Mouse (Mus musculus) midbrain, embryonic 12.5 days (tissue): Measurements from ENCODE around the gene Gm20388. TPM values are rescaled to one million over a fixed set of nuclear protein-coding genes. Genes with fewer than 3 reads are reported as not detected.

ENCODE experiments used
- ATAC-seq: fragments of 200-750 bp; cut with Nextera tagmentation; 2 replicates; pipeline ENCODE4 v1.8.0; 2017; ENCODE audit warnings: low read depth, moderate TSS enrichment, moderate library complexity; ENCODE audit not compliant: low FRiP score
- H3K27ac ChIP-seq: fragments of 300-500 bp; sonication (generic); replicated peaks from 2 replicates; pipeline ENCODE4 v1.5.1; 2016; ENCODE audit warnings: mild to moderate bottlenecking
- H3K27me3 ChIP-seq: fragments of 300-500 bp; sonication (generic); 2 replicates; pipeline ENCODE4 v1.6.1; 2016; ENCODE audit warnings: mild to moderate bottlenecking
- H3K36me3 ChIP-seq: fragments of 300-500 bp; sonication (generic); 2 replicates; pipeline ENCODE4 v1.6.1; 2016
- H3K4me1 ChIP-seq: fragments of 300-500 bp; sonication (generic); 2 replicates; pipeline ENCODE4 v1.6.1; 2016
- H3K4me2 ChIP-seq: fragments of 300-500 bp; sonication (generic); replicated peaks from 2 replicates; pipeline ENCODE4 v1.6.1; 2016; ENCODE audit warnings: mild to moderate bottlenecking, moderate library complexity
- H3K4me3 ChIP-seq: fragments of 300-500 bp; sonication (generic); 2 replicates; pipeline ENCODE4 v1.5.1; 2016; ENCODE audit warnings: mild to moderate bottlenecking
- H3K9ac ChIP-seq: fragments of 300-500 bp; sonication (generic); replicated peaks from 2 replicates; pipeline ENCODE4 v1.6.1; 2016; ENCODE audit warnings: mild to moderate bottlenecking, moderate library complexity
- H3K9me3 ChIP-seq: fragments of 300-500 bp; sonication (generic); 2 replicates; pipeline ENCODE4 v1.6.1; 2016; ENCODE audit warnings: mild to moderate bottlenecking
- WGBS: fragments of 180-500 bp; shearing (Covaris S2); methylation state at CpG from one replicate; pipeline ENCODE4 v1.1.7; 2016; 5-methylcytosine and 5-hydroxymethylcytosine counted together
- polyA plus RNA-seq: library from polyadenylated mRNA; unstranded; fragments of >200 nt; fragmentation: Nextera tagmentation; extraction: Ambion mirVana; gene quantifications from 2 replicates; pipeline ENCODE4 v1.2.1, GENCODE M21; 2016

Gene Gm20388
- polyA plus RNA-seq, 1 experiment from 2014 or later = not detected

DNA sequence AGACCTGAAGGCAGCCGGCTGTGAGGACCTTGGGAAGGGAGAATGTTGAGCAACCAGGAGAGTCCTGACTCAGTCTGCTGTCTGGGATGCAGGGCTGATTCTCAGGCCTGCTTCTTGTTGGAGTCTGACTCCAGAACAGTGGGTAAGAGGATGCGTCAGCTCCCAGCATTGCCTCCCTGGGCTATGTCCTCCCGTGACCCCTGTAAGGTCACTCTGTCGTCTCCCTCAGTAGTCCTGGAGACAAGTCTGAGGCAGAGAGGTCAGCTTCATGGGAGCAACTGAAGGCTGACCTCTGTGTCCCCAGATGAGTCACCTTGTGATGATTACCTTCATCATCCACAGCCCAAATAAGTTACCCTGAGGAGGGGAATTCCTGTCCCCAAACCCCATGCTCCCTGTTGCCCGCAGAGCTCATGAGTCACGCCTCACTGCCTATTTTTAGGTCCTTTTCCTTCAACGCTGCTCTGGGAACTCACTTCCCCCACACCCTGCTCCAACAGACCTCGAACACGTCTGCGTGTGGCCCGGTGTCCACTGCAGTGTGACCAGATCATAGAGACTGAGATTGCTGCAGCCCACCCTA is 2234.2 kb downstream of the Gm20388 start:
- H3K27ac ChIP-seq = no peak overlapping the region
- H3K9me3 ChIP-seq = no peaks in the 10 kb centered on the region
- no peak overlapping the region for H3K4me3 ChIP-seq
- H3K4me1 ChIP-seq = 0 out of 2 replicates have a peak, but pooled peaks cover 2% of the 10 kb centered on the region
- WGBS = 65% methylated on average over 11 of the region's 11 CpGs
- ATAC-seq = no peak
- no peak overlapping the region for H3K9ac ChIP-seq
- no peak overlapping the region for H3K4me2 ChIP-seq
- H3K36me3 ChIP-seq = no peaks in the 10 kb centered on the region
- no peaks in the 10 kb centered on the region for H3K27me3 ChIP-seq

- Histone ChIP-seq H3K4me3 (no peak overlapping the region), H3K9me3 (no peaks in the 10 kb centered on the region), H3K4me1 (0 out of 2 replicates have a peak, but pooled peaks cover 2% of the 10 kb centered on the region), H3K9ac (no peak overlapping the region), H3K27me3 (no peaks in the 10 kb centered on the region), H3K36me3 (no peaks in the 10 kb centered on the region), H3K27ac (no peak overlapping the region), H3K4me2 (no peak overlapping the region)
- 83% methylated on average over 4 of the region's 4 CpGs for WGBS
- no peak for ATAC-seq
Observed at GRCm38 (mm10) chr8:122149045-122149444, 2238.4 kb downstream of the Gm20388 start.

DNA sequence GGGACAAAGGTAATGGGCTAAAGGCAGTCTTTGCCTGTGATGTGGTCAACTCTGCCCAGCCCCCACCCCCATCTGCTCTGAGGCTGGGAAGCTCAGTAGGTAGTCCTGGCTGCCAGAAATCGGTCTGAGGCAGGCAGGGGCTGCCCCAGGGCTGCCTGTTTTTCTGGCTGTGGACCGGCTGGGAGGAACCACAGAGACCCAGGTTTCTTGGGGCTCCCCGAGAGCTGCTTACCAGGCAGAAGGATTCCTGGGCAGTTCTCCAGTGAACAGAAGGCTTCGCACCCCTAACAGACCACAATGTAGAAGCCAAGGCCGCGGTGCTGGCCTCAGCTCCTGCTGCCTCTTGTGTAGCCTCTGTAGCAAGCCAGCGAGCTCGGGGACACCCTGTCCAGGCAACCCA is 2239.0 kb downstream of the Gm20388 start:
- Histone ChIP-seq H3K27me3 (no peaks in the 10 kb centered on the region), H3K36me3 (no peaks in the 10 kb centered on the region), H3K27ac (no peak overlapping the region), H3K4me3 (no peak overlapping the region), H3K9me3 (no peaks in the 10 kb centered on the region), H3K4me1 (0 out of 2 replicates have a peak, but pooled peaks cover 2% of the 10 kb centered on the region), H3K4me2 (no peak overlapping the region), H3K9ac (no peak overlapping the region)
- no peak for ATAC-seq
- 90% methylated on average over 8 of the region's 8 CpGs for WGBS

GRCm38 (mm10) chr8:122151541-122151940 is 2240.9 kb downstream of the Gm20388 start:
- Histone ChIP-seq H3K27ac (no peak overlapping the region), H3K27me3 (no peaks in the 10 kb centered on the region), H3K9me3 (no peaks in the 10 kb centered on the region), H3K4me1 (peaks cover 8% of the 10 kb centered on the region; the same call in 1 of the 2 replicates), H3K9ac (no peak overlapping the region), H3K4me2 (no peak overlapping the region), H3K36me3 (no peaks in the 10 kb centered on the region), H3K4me3 (no peak overlapping the region)
- 89% methylated on average over 3 of the region's 3 CpGs for WGBS
- no peak for ATAC-seq

GRCm38 (mm10) chr8:122155082-122155643 is 2244.5 kb downstream of the Gm20388 start:
- H3K9ac ChIP-seq = no peak overlapping the region
- H3K27ac ChIP-seq = no peak overlapping the region
- no peaks in the 10 kb centered on the region for H3K9me3 ChIP-seq
- no peaks in the 10 kb centered on the region for H3K27me3 ChIP-seq
- H3K4me1 ChIP-seq = peaks cover 6% of the 10 kb centered on the region; the same call in 1 of the 2 replicates
- no peaks in the 10 kb centered on the region for H3K36me3 ChIP-seq
- no peak overlapping the region for H3K4me3 ChIP-seq
- 31% methylated on average over 10 of the region's 10 CpGs for WGBS
- no peak for ATAC-seq
- no peak overlapping the region for H3K4me2 ChIP-seq

- no peak overlapping the region for H3K4me3 ChIP-seq
- no peak overlapping the region for H3K27ac ChIP-seq
- H3K27me3 ChIP-seq = no peaks in the 10 kb centered on the region
Observed at GRCm38 (mm10) chr8:122155964-122156363, 2245.3 kb downstream of the Gm20388 start.

DNA sequence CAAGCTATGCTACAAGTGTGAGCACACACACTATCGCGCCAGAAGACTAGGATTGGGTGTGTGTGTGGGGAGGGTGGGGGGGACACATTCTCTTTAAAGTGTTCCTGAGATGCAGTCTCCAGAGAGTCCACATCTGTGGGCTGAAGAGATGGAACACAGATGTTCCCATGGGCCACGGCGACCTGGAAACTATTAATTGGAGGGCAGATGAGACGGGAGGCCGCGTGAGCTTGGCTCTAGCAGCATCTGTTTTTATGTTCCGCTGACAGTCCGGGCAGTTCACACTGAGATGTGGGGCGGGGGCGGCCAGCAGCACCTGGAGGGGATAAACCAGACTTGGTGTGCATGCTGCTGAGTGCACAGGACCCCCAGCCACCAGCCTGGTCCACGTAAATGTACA is 2247.0 kb downstream of the Gm20388 start:
- H3K36me3 ChIP-seq = no peaks in the 10 kb centered on the region
- 78% methylated on average over 12 of the region's 12 CpGs for WGBS
- peaks cover 6% of the 10 kb centered on the region; the same call in 1 of the 2 replicates for H3K4me1 ChIP-seq
- no peaks in the 10 kb centered on the region for H3K9me3 ChIP-seq
- no peak for ATAC-seq
- no peak overlapping the region for H3K27ac ChIP-seq
- no peak overlapping the region for H3K4me2 ChIP-seq
- H3K9ac ChIP-seq = no peak overlapping the region
- H3K4me3 ChIP-seq = no peak overlapping the region
- no peaks in the 10 kb centered on the region for H3K27me3 ChIP-seq

More at GRCm38 (mm10) chr8:122155964-122156363, 2245.3 kb downstream of the Gm20388 start:
- Histone ChIP-seq H3K4me2 (no peak overlapping the region), H3K9me3 (no peaks in the 10 kb centered on the region), H3K4me1 (peaks cover 6% of the 10 kb centered on the region; the same call in 1 of the 2 replicates), H3K9ac (no peak overlapping the region), H3K36me3 (no peaks in the 10 kb centered on the region)
- no peak for ATAC-seq
- WGBS = 94% methylated on average over 9 of the region's 9 CpGs

DNA sequence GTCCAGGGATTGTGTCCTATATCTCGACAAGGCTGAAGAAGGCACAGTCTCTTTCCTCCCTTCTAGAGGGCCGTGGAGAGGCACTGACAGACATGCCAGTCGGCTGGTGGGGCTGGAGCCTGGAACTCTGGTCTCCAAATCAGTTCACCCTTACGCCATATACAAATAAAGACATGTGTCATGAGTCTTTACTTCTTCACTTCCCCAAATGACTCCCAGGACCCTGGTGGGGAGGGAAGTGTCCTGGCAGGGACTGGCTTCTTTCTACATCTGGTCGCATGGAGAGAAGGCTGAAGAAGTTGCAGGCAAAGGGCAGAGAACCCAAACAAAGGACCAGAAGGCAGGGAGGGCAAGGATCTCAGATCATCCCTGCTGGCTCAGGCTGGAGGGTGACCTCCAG is 2249.5 kb downstream of the Gm20388 start:
- no peaks in the 10 kb centered on the region for H3K9me3 ChIP-seq
- H3K4me2 ChIP-seq = no peak overlapping the region
- no peak for ATAC-seq
- H3K9ac ChIP-seq = no peak overlapping the region
- no peak overlapping the region for H3K27ac ChIP-seq
- H3K4me1 ChIP-seq = peaks cover 3% of the 10 kb centered on the region; the same call in 1 of the 2 replicates
- WGBS = 82% methylated on average over 5 of the region's 5 CpGs
- H3K27me3 ChIP-seq = no peaks in the 10 kb centered on the region
- no peak overlapping the region for H3K4me3 ChIP-seq
- no peaks in the 10 kb centered on the region for H3K36me3 ChIP-seq

GRCm38 (mm10) chr8:122162992-122163391 is 2252.4 kb downstream of the Gm20388 start:
- H3K9me3 ChIP-seq = no peaks in the 10 kb centered on the region
- no peak overlapping the region for H3K4me3 ChIP-seq
- no peaks in the 10 kb centered on the region for H3K4me1 ChIP-seq
- H3K4me2 ChIP-seq = no peak overlapping the region
- no peak for ATAC-seq
- no peak overlapping the region for H3K27ac ChIP-seq
- WGBS = 42% methylated on average over 8 of the region's 8 CpGs
- H3K36me3 ChIP-seq = no peaks in the 10 kb centered on the region
- H3K9ac ChIP-seq = no peak overlapping the region
- no peaks in the 10 kb centered on the region for H3K27me3 ChIP-seq

- 72% methylated on average over 14 of the region's 14 CpGs for WGBS
- Histone ChIP-seq H3K36me3 (no peaks in the 10 kb centered on the region), H3K4me1 (no peaks in the 10 kb centered on the region), H3K27me3 (no peaks in the 10 kb centered on the region), H3K9ac (no peak overlapping the region), H3K4me2 (no peak overlapping the region), H3K4me3 (no peak overlapping the region), H3K27ac (no peak overlapping the region), H3K9me3 (no peaks in the 10 kb centered on the region)
- no peak for ATAC-seq
Observed at GRCm38 (mm10) chr8:122167204-122167860, 2256.7 kb downstream of the Gm20388 start.

- H3K4me1 ChIP-seq = no peaks in the 10 kb centered on the region
- H3K9ac ChIP-seq = no peak overlapping the region
- H3K4me2 ChIP-seq = no peak overlapping the region
- 87% methylated on average over 2 of the region's 2 CpGs for WGBS
- H3K27ac ChIP-seq = no peak overlapping the region
- no peak for ATAC-seq
- H3K27me3 ChIP-seq = no peaks in the 10 kb centered on the region
- H3K4me3 ChIP-seq = no peak overlapping the region
- no peaks in the 10 kb centered on the region for H3K36me3 ChIP-seq
- H3K9me3 ChIP-seq = no peaks in the 10 kb centered on the region
Observed at GRCm38 (mm10) chr8:122169446-122169845, 2258.8 kb downstream of the Gm20388 start.

DNA sequence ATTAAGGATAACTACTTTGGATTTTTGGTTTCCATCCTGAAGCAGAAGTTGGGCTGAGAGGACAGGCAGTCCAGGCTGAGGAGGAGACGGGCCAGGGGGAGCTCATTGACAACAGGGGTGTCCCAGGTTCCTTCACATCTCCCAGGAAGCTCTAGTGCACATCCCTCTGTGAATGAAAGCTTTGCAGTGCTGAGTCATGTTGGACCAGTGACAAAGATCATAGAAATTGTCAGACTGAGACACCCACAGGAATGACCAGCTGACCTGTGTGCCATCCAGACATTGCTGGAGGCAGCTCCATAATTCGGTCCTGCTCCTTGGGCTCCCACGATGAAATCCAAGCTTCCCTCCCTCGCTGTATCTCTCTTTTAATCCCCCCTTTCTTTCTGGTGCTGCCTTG is 2261.2 kb downstream of the Gm20388 start:
- Histone ChIP-seq H3K9ac (no peak overlapping the region), H3K4me3 (no peak overlapping the region), H3K36me3 (no peaks in the 10 kb centered on the region), H3K9me3 (no peaks in the 10 kb centered on the region), H3K27ac (no peak overlapping the region), H3K27me3 (no peaks in the 10 kb centered on the region), H3K4me2 (no peak overlapping the region), H3K4me1 (no peaks in the 10 kb centered on the region)
- ATAC-seq = no peak
- 85% methylated on average over 4 of the region's 4 CpGs for WGBS
